Mouse (Mus musculus) midbrain, postnatal 0 days (tissue): ENCODE measurements at regions not wholly inside any gene's neighbourhood (a gene's known extent, or its start where the extent isn't known, plus 50 kb on each side); places are given as distances from the start of the nearest gene placed in this dataset.

Experiments
- ATAC-seq: fragments of 200-750 bp; cut with Nextera tagmentation; 2 replicates; pipeline ENCODE4 v1.8.0; 2017; ENCODE audit warnings: moderate number of reproducible peaks, mild to moderate bottlenecking, moderate TSS enrichment, moderate library complexity; ENCODE audit not compliant: low FRiP score
- DNase-seq: peaks from one replicate; pipeline ENCODE4 v3.0.0-alpha.2; 2015; ENCODE audit warnings: low spot score
- H3K27ac ChIP-seq: fragments of 300-500 bp; sonication (generic); 2 replicates; pipeline ENCODE4 v1.5.1; 2014; ENCODE audit warnings: low read depth, mild to moderate bottlenecking, low read length, mixed read lengths
- H3K27me3 ChIP-seq: fragments of 300-500 bp; sonication (generic); 2 replicates; pipeline ENCODE4 v1.6.1; 2014; ENCODE audit warnings: low read length, control low read depth, mixed read lengths; ENCODE audit not compliant: insufficient read depth
- H3K36me3 ChIP-seq: fragments of 300-500 bp; sonication (generic); 2 replicates; pipeline ENCODE4 v1.6.1; 2014; ENCODE audit warnings: low read length, control low read depth, mixed read lengths; ENCODE audit not compliant: insufficient read depth
- H3K4me1 ChIP-seq: fragments of 300-500 bp; sonication (generic); 2 replicates; pipeline ENCODE4 v1.6.1; 2014; ENCODE audit warnings: mild to moderate bottlenecking, control low read depth, antibody characterized with exemption, low read length, mixed read lengths; ENCODE audit not compliant: insufficient read depth
- H3K4me2 ChIP-seq: fragments of 300-500 bp; sonication (generic); 2 replicates; pipeline ENCODE4 v1.6.1; 2014; ENCODE audit warnings: low read depth, mild to moderate bottlenecking, low read length, mixed read lengths; ENCODE audit not compliant: poor library complexity, severe bottlenecking
- H3K4me3 ChIP-seq: fragments of 300-500 bp; sonication (generic); 2 replicates; pipeline ENCODE4 v1.5.1; 2014; ENCODE audit warnings: low read depth, mild to moderate bottlenecking, low read length, moderate library complexity
- H3K9ac ChIP-seq: fragments of 300-500 bp; sonication (generic); replicated peaks from 2 replicates; pipeline ENCODE4 v1.6.1; 2014; ENCODE audit warnings: mild to moderate bottlenecking, low read length, moderate library complexity, mixed read lengths; ENCODE audit not compliant: poor library complexity, severe bottlenecking
- H3K9me3 ChIP-seq: fragments of 300-500 bp; sonication (generic); 2 replicates; pipeline ENCODE4 v1.6.1; 2016; ENCODE audit warnings: low read length, control low read depth
- CTCF ChIP-seq: IDR thresholded peaks from 2 replicates; pipeline ENCODE4 v1.5.1; 2016; ENCODE audit warnings: antibody characterized with exemption, mild to moderate bottlenecking
- WGBS: fragments of 180-500 bp; shearing (Covaris S2); extraction: QIAGEN DNeasy Blood & Tissue Kit; methylation state at CpG from one replicate; pipeline ENCODE4 v1.1.7; 2014; 5-methylcytosine and 5-hydroxymethylcytosine counted together

DNA sequence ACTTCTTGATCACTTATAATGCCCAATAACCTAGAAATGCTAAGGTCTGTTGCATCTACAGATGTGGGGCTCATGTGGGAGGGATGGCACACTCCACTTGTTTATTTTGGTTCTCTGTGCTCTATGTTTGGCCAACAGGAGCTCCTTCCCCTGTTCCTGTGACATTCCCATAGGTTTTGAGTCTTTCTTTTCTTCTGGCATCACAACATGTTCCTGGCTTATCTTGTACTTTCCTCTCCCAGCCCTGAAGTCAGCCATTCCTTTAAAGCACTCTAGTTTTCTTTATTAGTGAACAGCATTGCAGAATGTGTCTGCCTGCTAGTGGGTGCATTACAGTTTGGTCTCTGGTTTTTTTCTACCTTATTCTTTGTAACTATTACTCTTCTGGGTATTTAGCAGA, 92.6 kb upstream of the Stc2 start:
- Histone ChIP-seq H3K9ac (no peak overlapping the region), H3K27ac (no peak overlapping the region), H3K36me3 (no peaks in the 10 kb centered on the region), H3K9me3 (no peaks in the 10 kb centered on the region), H3K4me3 (no peak overlapping the region), H3K27me3 (no peaks in the 10 kb centered on the region), H3K4me1 (no peaks in the 10 kb centered on the region), H3K4me2 (no peak overlapping the region)
- no peak for ATAC-seq
- no peak for TF ChIP-seq CTCF
- no peak for DNase-seq

GRCm38 (mm10) chr11:31461824-31462223, 92.0 kb upstream of the Stc2 start:
- no peaks in the 10 kb centered on the region for H3K4me1 ChIP-seq
- no peaks in the 10 kb centered on the region for H3K9me3 ChIP-seq
- no peaks in the 10 kb centered on the region for H3K27me3 ChIP-seq
- H3K4me2 ChIP-seq, result no peak overlapping the region
- no peaks in the 10 kb centered on the region for H3K36me3 ChIP-seq
- no peak overlapping the region for H3K27ac ChIP-seq
- TF ChIP-seq CTCF, result no peak
- H3K9ac ChIP-seq, result no peak overlapping the region
- no peak for ATAC-seq
- WGBS, result 77% methylated on average over 4 of the region's 4 CpGs
- H3K4me3 ChIP-seq, result no peak overlapping the region
- DNase-seq, result no peak

- H3K4me1 ChIP-seq, result no peaks in the 10 kb centered on the region
- DNase-seq (no peak), ATAC-seq (no peak)
- H3K4me2 ChIP-seq, result no peak overlapping the region
- no peak overlapping the region for H3K9ac ChIP-seq
- no peaks in the 10 kb centered on the region for H3K9me3 ChIP-seq
- WGBS, result 79% methylated on average over 3 of the region's 3 CpGs
- no peaks in the 10 kb centered on the region for H3K27me3 ChIP-seq
- H3K36me3 ChIP-seq, result no peaks in the 10 kb centered on the region
- H3K27ac ChIP-seq, result no peak overlapping the region
- no peak overlapping the region for H3K4me3 ChIP-seq
- TF ChIP-seq CTCF, result no peak
Measured at GRCm38 (mm10) chr11:31461348-31461747, 91.5 kb upstream of the Stc2 start.

GRCm38 (mm10) chr11:31427374-31427773, 57.5 kb upstream of the Stc2 start:
- no peak for TF ChIP-seq CTCF
- Histone ChIP-seq H3K9me3 (no peaks in the 10 kb centered on the region; the same call in 1 of the 2 replicates), H3K27me3 (no peaks in the 10 kb centered on the region), H3K4me3 (no peak overlapping the region), H3K27ac (no peak overlapping the region), H3K4me1 (no peaks in the 10 kb centered on the region), H3K4me2 (no peak overlapping the region), H3K9ac (no peak overlapping the region), H3K36me3 (no peaks in the 10 kb centered on the region)
- WGBS, result 92% methylated on average over 2 of the region's 2 CpGs
- no peak for DNase-seq
- no peak for ATAC-seq
